Mouse (Mus musculus): Measurements from ENCODE around the gene Spryd3.

DNA sequence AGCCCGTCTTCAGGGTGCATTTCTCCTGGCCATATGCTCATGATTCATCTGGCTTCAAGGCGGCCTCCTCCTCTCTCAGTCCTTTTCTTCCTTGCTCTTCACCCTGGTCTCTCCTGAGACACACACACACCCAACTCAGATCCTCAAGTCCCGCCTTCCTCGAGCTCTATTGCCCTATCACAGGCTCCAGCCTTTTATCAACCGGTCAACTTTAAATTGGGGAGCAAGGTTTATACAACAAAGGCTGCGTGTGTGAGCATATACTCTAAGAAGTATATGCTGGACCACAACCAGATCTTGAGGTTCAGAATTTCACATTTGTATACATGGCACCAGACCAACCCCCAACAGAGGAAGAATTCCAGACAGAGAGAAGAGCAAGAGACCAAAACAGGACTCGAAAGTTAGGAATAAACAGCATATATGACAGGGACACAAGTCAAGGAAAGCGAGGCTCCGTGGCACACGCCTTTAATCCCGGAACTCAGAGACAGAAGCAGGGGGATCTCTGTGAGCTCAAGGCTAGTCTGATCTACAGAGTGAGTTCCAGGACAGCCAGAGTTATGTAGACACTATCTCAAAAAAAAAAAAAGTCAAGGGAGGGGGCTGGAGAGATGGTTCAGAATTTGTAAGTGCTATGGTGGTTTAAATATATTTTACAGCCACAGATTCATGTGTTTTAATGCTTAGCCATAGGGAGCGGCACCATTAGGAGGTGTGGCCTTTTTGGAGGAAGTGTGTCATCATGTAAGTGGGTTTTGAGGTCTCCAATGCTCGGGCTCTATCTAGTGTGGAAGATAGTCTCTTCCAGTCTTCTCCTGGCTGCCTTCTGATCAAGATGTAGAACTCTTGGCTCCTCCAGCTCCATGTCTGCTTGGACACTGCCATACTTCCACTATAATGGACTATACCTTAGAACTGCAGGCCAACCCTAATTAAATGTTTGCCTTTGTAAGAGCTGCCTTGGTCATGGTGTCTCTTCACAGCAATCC lies 65.3 kb downstream of the Spryd3 start:
- TF ChIP-seq GATA1 (IDR thresholded peaks at IDR 0.05; ENCODE audit: low read length) (no peak), TAL1 (IDR thresholded peaks at IDR 0.05; ENCODE audit: low read length) (no peak)
